Mouse (Mus musculus) kidney, adult 8-10 months (tissue): ENCODE measurements around the gene Nsun4.

Experiments
- DNase-seq, 2 experiments: peaks; one replicate each; pipeline ENCODE4 v3.0.0; 2022

Nsun4 gene

DNA sequence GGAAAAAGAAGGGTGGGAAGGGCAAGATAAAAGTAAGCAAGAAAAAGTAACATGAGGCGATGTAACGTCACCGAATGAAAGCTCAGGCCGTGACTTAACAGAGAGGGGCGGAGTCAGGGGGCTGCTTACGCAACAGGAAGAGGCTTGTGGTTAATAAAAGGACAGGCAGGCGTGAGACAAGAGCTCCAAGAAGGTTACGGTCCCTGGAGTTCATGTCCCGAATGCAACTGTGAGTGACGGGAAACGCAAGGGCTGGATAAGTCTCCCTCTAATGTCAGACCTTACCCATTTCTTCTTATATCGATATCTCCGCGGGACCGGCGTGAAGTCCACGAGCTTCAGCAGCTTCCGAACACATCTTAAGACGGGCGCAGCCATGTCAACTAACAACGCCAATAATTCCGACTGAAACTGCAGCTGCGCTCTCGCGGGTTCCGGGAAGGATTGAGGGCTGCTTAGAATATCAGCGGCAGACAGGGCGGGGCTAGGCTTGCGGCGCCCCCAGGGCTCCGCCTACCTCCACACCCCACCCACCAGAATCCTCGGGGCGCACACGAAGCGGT lies at the start of gene Nsun4:
Gene Nsun4 (minus strand): TSS at position 478 of the 563 bp plus-strand sequence.
- DNase-seq, result peak; percentile 92

- DNase-seq, result no peak
Observed at GRCm38 (mm10) chr4:116100959-116101358, 47.3 kb upstream of the Nsun4 start.

DNA sequence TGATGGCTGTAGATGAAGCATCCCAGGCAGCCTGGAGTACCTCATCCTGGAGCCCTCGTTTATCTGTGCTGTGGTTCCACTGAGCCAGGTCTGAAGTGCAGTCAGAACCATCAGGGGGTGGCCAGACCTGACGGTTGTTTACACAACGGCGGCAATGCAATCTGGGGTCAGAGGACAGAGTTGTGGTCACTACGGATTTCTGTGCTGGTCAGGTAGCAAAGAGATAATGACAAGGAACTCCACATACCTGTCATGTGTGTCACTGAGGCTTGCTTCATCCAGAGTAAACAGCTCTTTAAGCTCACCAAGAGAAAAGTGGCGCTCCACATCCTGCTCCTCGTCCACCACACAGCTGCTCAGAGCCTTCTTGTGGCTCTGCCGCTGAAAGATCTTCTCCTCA lies 43.5 kb upstream of the Nsun4 start:
- DNase-seq, result no peak

DNA sequence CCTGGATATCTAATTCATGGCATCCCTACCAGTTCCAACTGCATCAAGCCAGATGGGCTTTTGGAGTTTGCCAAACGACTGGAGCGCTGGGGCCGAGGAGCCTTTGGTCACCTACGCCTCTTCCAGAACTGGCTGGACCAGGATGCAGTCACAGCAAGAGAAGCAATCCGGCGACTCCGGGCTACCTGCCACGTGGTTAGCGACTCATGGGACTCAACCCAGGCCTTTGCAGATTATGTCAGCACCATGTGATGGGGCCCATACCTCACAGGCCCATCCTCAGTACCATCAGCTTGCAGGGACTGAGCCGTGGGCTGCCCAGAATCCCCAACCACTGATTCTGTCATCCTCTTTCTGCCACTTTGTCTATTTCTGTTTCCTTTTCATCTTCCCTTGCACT lies 42.6 kb upstream of the Nsun4 start:
- no peak for DNase-seq

- no peak for DNase-seq
Observed at GRCm38 (mm10) chr4:116088510-116089249, 35.0 kb upstream of the Nsun4 start.

DNA sequence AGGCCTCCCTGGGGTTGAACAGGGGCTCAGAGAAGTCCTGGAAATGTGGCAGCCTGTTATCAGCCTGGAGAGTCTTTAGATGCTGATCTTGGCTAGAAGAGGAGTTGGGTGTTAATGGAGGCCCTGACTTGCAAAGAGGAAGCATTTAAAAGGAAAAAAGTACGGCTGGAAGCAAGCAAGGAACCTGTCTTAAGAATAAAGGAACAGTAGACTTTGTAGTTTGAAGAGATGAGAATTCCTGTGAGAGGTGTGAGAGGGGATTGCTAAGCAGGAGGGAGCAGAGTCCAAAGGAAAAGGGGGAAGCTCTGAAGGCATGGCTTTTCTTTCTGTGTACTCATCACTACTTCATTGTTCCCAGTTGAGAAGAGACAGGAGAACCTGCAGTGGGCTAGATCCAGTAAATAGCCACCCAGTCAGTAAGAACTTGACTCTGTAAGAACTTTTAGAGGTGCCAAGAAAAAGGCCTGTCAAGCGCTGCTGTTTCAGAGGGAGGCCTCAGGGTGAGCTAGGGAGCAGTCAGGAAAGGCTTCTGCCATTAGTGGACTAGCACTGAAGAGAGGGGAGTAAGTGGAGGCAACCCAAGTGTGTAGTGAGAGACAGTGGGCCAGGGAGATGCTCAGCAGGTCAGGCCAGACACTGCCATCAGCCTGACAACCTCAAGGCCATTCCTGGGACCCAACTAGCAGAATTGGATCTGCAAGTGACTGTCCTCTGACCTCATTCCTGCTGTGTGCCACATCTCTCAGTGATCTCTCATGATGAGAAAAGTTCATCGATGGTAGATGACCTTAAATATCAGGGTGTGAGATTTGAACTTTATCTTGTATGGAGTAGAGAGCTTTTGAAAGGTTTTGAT lies 23.8 kb upstream of the Nsun4 start:
- peak in 1 of 2 experiments; percentile 17 for DNase-seq

DNA sequence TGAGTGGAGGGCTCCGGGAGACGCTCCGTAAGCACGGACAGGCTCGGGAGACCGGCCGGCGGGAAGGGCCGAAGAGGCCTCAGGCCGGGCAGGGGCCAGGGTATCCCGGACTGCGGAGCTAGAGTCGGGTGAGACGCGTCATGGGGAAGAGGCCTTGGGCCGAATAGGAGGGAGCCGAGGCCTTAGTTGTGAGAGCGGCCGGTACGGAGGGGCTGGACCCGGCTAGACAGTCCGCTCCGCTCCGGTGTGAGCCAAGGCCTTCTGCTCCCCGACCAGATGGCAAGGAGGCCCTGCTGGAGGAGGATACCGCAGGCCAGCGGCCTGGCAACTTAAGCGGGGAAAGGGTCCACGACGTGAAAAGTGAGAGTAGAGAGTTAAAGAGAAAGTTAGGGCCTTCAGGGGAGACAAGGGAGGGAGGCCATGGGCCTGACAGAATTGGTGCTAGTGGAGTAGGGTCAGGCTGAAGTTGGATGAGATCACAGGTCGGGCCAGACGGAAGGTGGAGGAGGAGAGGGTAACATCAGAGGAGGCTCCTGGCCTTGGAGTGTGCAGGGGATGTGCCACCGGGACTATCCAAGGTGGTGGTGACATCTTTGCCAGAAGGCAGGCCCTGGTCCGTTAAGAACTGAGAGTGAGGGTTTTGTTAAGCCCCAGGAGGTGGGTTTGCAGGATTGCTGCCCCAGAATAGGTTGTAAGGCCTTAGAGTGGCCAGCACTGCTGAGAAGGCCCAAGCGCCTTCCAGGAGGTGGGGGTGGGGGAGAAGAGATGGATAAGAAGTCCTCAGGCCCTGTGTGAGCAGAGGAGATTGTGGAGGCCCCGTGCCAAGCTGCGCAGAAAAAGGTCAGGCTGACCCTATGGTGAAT lies 22.9 kb upstream of the Nsun4 start:
- peak; percentile 17 to 42 for DNase-seq

- peak; percentile 57 to 73 for DNase-seq
Observed at GRCm38 (mm10) chr4:116075631-116076368, 22.1 kb upstream of the Nsun4 start.

- peak; percentile 94 to 96 for DNase-seq
Observed at GRCm38 (mm10) chr4:116074861-116075620, 21.4 kb upstream of the Nsun4 start, which contains the start of the genes Uqcrh and Lrrc41. Gene Uqcrh (minus strand): TSS chr4:116075071. Gene Lrrc41 (plus strand): TSS chr4:116075269.

- peak in 1 of 2 experiments; percentile 19 for DNase-seq
Observed at GRCm38 (mm10) chr4:116074145-116074675, 20.5 kb upstream of the Nsun4 start.

GRCm38 (mm10) chr4:116073146-116073545 lies 19.5 kb upstream of the Nsun4 start:
- peak in 1 of 2 experiments; percentile 23 for DNase-seq

DNA sequence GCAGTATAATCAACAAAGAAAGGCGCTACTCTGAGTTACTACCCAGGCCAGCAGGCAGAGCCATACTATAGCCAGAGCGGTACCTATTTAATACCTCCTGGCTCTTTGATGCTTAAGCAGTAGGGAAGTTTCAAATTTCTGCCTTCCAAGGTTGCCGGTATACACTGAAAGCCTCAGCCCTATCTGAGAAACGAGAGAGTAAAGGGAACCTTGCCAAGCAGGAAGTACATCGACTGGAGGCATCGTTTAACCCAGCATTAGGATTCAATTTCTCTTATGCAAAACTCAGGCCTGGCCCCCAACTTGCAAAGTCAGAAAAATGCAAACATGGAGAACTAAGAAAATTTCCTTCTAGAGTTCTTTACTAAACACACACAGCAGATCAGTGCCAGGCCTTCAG lies 16.4 kb upstream of the Nsun4 start:
- DNase-seq, result no peak

DNA sequence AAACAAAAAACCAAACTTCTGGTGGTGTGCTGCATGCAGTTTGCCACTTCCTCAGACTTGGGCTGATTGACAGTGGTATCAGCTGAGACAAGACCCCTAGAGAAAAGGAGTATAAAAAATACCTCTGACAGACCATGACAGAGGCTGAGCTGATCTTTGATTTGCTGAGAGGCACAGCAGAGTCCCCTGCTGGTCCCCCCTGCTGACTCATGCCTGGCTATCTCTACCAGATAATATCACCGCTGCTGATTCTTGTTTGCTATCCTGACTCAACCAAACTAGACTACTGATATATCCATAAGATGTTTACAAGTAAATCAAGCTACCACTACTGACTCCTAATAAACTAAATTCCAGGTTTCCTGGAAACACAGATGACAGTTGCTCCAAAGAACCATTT lies 10.2 kb upstream of the Nsun4 start:
- DNase-seq, result no peak

GRCm38 (mm10) chr4:116059012-116059726 lies 5.5 kb upstream of the Nsun4 start:
- DNase-seq, result no peak

GRCm38 (mm10) chr4:116057559-116057958 lies 3.9 kb upstream of the Nsun4 start:
- no peak for DNase-seq

GRCm38 (mm10) chr4:116052526-116053293 lies 966 bp downstream of the Nsun4 start:
- DNase-seq, result peak; percentile 66 to 69

GRCm38 (mm10) chr4:116049211-116049610 lies 4.5 kb downstream of the Nsun4 start:
- DNase-seq, result no peak

- DNase-seq, result no peak
Observed at GRCm38 (mm10) chr4:116048130-116048920, 5.4 kb downstream of the Nsun4 start.
